Mouse (Mus musculus) midbrain, postnatal 0 days (tissue): ENCODE results near the gene Stard8. TPM values are rescaled to one million over a fixed set of nuclear protein-coding genes. Genes with fewer than 3 reads are reported as not detected.

Source experiments
- ATAC-seq: fragments of 200-750 bp; cut with Nextera tagmentation; 2 replicates; pipeline ENCODE4 v1.8.0; 2017; ENCODE audit warnings: moderate number of reproducible peaks, mild to moderate bottlenecking, moderate TSS enrichment, moderate library complexity; ENCODE audit not compliant: low FRiP score
- DNase-seq: peaks from one replicate; pipeline ENCODE4 v3.0.0-alpha.2; 2015; ENCODE audit warnings: low spot score
- H3K27ac ChIP-seq: fragments of 300-500 bp; sonication (generic); 2 replicates; pipeline ENCODE4 v1.5.1; 2014; ENCODE audit warnings: low read depth, mild to moderate bottlenecking, low read length, mixed read lengths
- H3K27me3 ChIP-seq: fragments of 300-500 bp; sonication (generic); 2 replicates; pipeline ENCODE4 v1.6.1; 2014; ENCODE audit warnings: low read length, control low read depth, mixed read lengths; ENCODE audit not compliant: insufficient read depth
- H3K36me3 ChIP-seq: fragments of 300-500 bp; sonication (generic); 2 replicates; pipeline ENCODE4 v1.6.1; 2014; ENCODE audit warnings: low read length, control low read depth, mixed read lengths; ENCODE audit not compliant: insufficient read depth
- H3K4me1 ChIP-seq: fragments of 300-500 bp; sonication (generic); 2 replicates; pipeline ENCODE4 v1.6.1; 2014; ENCODE audit warnings: mild to moderate bottlenecking, control low read depth, antibody characterized with exemption, low read length, mixed read lengths; ENCODE audit not compliant: insufficient read depth
- H3K4me2 ChIP-seq: fragments of 300-500 bp; sonication (generic); 2 replicates; pipeline ENCODE4 v1.6.1; 2014; ENCODE audit warnings: low read depth, mild to moderate bottlenecking, low read length, mixed read lengths; ENCODE audit not compliant: poor library complexity, severe bottlenecking
- H3K4me3 ChIP-seq: fragments of 300-500 bp; sonication (generic); 2 replicates; pipeline ENCODE4 v1.5.1; 2014; ENCODE audit warnings: low read depth, mild to moderate bottlenecking, low read length, moderate library complexity
- H3K9ac ChIP-seq: fragments of 300-500 bp; sonication (generic); replicated peaks from 2 replicates; pipeline ENCODE4 v1.6.1; 2014; ENCODE audit warnings: mild to moderate bottlenecking, low read length, moderate library complexity, mixed read lengths; ENCODE audit not compliant: poor library complexity, severe bottlenecking
- H3K9me3 ChIP-seq: fragments of 300-500 bp; sonication (generic); 2 replicates; pipeline ENCODE4 v1.6.1; 2016; ENCODE audit warnings: low read length, control low read depth
- CTCF ChIP-seq: IDR thresholded peaks from 2 replicates; pipeline ENCODE4 v1.5.1; 2016; ENCODE audit warnings: antibody characterized with exemption, mild to moderate bottlenecking
- WGBS: fragments of 180-500 bp; shearing (Covaris S2); extraction: QIAGEN DNeasy Blood & Tissue Kit; methylation state at CpG from one replicate; pipeline ENCODE4 v1.1.7; 2014; 5-methylcytosine and 5-hydroxymethylcytosine counted together
- polyA plus RNA-seq: library from polyadenylated mRNA; unstranded; fragments of >200 nt; fragmentation: Nextera tagmentation; extraction: Ambion mirVana; gene quantifications from 2 replicates; pipeline ENCODE4 v1.2.1, GENCODE M21; 2015
- total RNA-seq: library from RNA; depleted of rRNA; stranded (reverse); fragments of >200 nt; gene quantifications from 2 replicates; pipeline ENCODE4 v1.2.3, GENCODE M21; 2014

Stard8 gene
- total and polyA plus RNA-seq, 2 experiments from 2014 or later: 3.3 to 12.4 TPM

GRCm38 (mm10) chrX:99015705-99016104 lies 12.7 kb downstream of the Stard8 start:
- ATAC-seq: no peak

GRCm38 (mm10) chrX:99016987-99017386 lies 13.9 kb downstream of the Stard8 start:
- H3K36me3 ChIP-seq: no peaks in the 10 kb centered on the region
- DNase-seq (no peak), ATAC-seq (no peak)
- no peak overlapping the region for H3K4me2 ChIP-seq
- no peak overlapping the region for H3K9ac ChIP-seq
- no peak overlapping the region for H3K4me3 ChIP-seq
- no peak for TF ChIP-seq CTCF
- H3K27me3 ChIP-seq: no peaks in the 10 kb centered on the region; the same call in 1 of the 2 replicates
- H3K27ac ChIP-seq: no peak overlapping the region
- no peaks in the 10 kb centered on the region for H3K4me1 ChIP-seq
- H3K9me3 ChIP-seq: no peaks in the 10 kb centered on the region
- WGBS: 55% methylated on average over 8 of the region's 8 CpGs

More at GRCm38 (mm10) chrX:99015705-99016104, 12.7 kb downstream of the Stard8 start:
- Histone ChIP-seq H3K27ac (no peak overlapping the region), H3K9me3 (no peaks in the 10 kb centered on the region), H3K36me3 (no peaks in the 10 kb centered on the region), H3K27me3 (no peaks in the 10 kb centered on the region; the same call in 1 of the 2 replicates), H3K4me1 (no peaks in the 10 kb centered on the region), H3K9ac (no peak overlapping the region), H3K4me3 (no peak overlapping the region), H3K4me2 (no peak overlapping the region)
- DNase-seq: no peak
- whole genome bisulfite sequencing: 87% methylated on average over 2 of the region's 2 CpGs
- no peak for TF ChIP-seq CTCF

- TF ChIP-seq CTCF: no peak
- H3K9me3 ChIP-seq: no peaks in the 10 kb centered on the region
- WGBS: 81% methylated on average over 6 of the region's 6 CpGs
- no peaks in the 10 kb centered on the region; the same call in 1 of the 2 replicates for H3K27me3 ChIP-seq
- DNase-seq (no peak), ATAC-seq (no peak)
- no peak overlapping the region for H3K9ac ChIP-seq
- H3K36me3 ChIP-seq: no peaks in the 10 kb centered on the region
- no peak overlapping the region for H3K27ac ChIP-seq
- H3K4me2 ChIP-seq: no peak overlapping the region
- H3K4me3 ChIP-seq: no peak overlapping the region
- H3K4me1 ChIP-seq: no peaks in the 10 kb centered on the region
Measured at GRCm38 (mm10) chrX:99017874-99018273, 14.8 kb downstream of the Stard8 start.

- no peak overlapping the region for H3K27ac ChIP-seq
- H3K9me3 ChIP-seq: no peaks in the 10 kb centered on the region
- H3K4me2 ChIP-seq: no peak overlapping the region
- H3K27me3 ChIP-seq: no peaks in the 10 kb centered on the region; the same call in 1 of the 2 replicates
- WGBS: 80% methylated on average over 4 of the region's 4 CpGs
- no peak overlapping the region for H3K4me3 ChIP-seq
- DNase-seq: no peak
- no peak for TF ChIP-seq CTCF
- no peak overlapping the region for H3K9ac ChIP-seq
- H3K36me3 ChIP-seq: no peaks in the 10 kb centered on the region
- no peak for ATAC-seq
- no peaks in the 10 kb centered on the region for H3K4me1 ChIP-seq
Measured at GRCm38 (mm10) chrX:99019303-99019702, 16.3 kb downstream of the Stard8 start.

- 27% methylated on average over 4 of the region's 4 CpGs for WGBS
- no peaks in the 10 kb centered on the region for H3K9me3 ChIP-seq
- no peak for TF ChIP-seq CTCF
Measured at GRCm38 (mm10) chrX:99020215-99020614, 17.2 kb downstream of the Stard8 start.

GRCm38 (mm10) chrX:99021593-99021992 lies 18.5 kb downstream of the Stard8 start:
- H3K4me1 ChIP-seq: no peaks in the 10 kb centered on the region
- H3K4me2 ChIP-seq: no peak overlapping the region
- no peak overlapping the region for H3K4me3 ChIP-seq
- WGBS: 78% methylated on average over 2 of the region's 2 CpGs
- no peak for DNase-seq
- H3K36me3 ChIP-seq: no peaks in the 10 kb centered on the region
- no peaks in the 10 kb centered on the region; the same call in 1 of the 2 replicates for H3K27me3 ChIP-seq
- H3K9ac ChIP-seq: no peak overlapping the region
- no peak for TF ChIP-seq CTCF
- no peak overlapping the region for H3K27ac ChIP-seq
- no peaks in the 10 kb centered on the region for H3K9me3 ChIP-seq
- no peak for ATAC-seq

More at GRCm38 (mm10) chrX:99020215-99020614, 17.2 kb downstream of the Stard8 start:
- Histone ChIP-seq H3K4me2 (no peak overlapping the region), H3K4me1 (no peaks in the 10 kb centered on the region), H3K36me3 (no peaks in the 10 kb centered on the region), H3K27me3 (no peaks in the 10 kb centered on the region; the same call in 1 of the 2 replicates), H3K27ac (no peak overlapping the region), H3K4me3 (no peak overlapping the region), H3K9ac (no peak overlapping the region)
- ATAC-seq (no peak), DNase-seq (peak; percentile 17)
